Mouse (Mus musculus) MEL (cell line): ENCODE results near the gene Ccdc80.

ENCODE experiments used
- CTCF ChIP-seq, 3 experiments: IDR thresholded peaks in 2 of 3; conservative IDR thresholded peaks in 1 of 3; 2 replicates each; pipeline ENCODE4 v1.5.1; 2011 to 2012; ENCODE audit warnings: low read length in 3 of 3, low read depth in 2 of 3, mild to moderate bottlenecking in 2 of 3, improper control_type of control experiment in 1 of 3, inconsistent platforms in 1 of 3, mixed read lengths in 1 of 3, moderate library complexity in 1 of 3; ENCODE audit not compliant: control insufficient read depth in 1 of 3, insufficient read depth in 1 of 3, poor library complexity in 1 of 3, severe bottlenecking in 1 of 3
- EP300 ChIP-seq, 2 experiments: IDR thresholded peaks; 2 replicates each; pipeline ENCODE4 v1.6.1; 2011; ENCODE audit warnings: improper control_type of control experiment in 2 of 2, low read length in 2 of 2, low read depth in 1 of 2, mild to moderate bottlenecking in 1 of 2
- POLR2AphosphoS2 ChIP-seq: IDR thresholded peaks from 2 replicates; pipeline ENCODE4 v1.6.1; 2011; ENCODE audit warnings: low read length, improper control_type of control experiment

- TF ChIP-seq CTCF (IDR thresholded peaks at IDR 0.05 in 2 of 3, conservative IDR thresholded peaks at IDR 0.05 in 1 of 3; ENCODE audit: control insufficient read depth in 1 of 3, insufficient read depth in 1 of 3, low read depth in 2 of 3, low read length in 3 of 3, poor library complexity in 1 of 3, severe bottlenecking in 1 of 3) (no peak), POLR2AphosphoS2 (peak; percentile 75; the same call in 1 of the 2 replicates), EP300 (IDR thresholded peaks at IDR 0.05; ENCODE audit: low read depth in 1 of 2, low read length in 2 of 2) (peak in 1 of 2 experiments; percentile 20; a peak in 1 of 4 replicates)
These were observed 65.6 kb downstream of the Ccdc80 start, which contains the start of the genes Slc35a5 and Atg3 for GRCm38 (mm10) chr16:45158522-45159388.
